Mouse (Mus musculus) lung, adult 2 months (tissue): Measurements from ENCODE around the gene Zswim3.

ENCODE experiments used
- CTCF ChIP-seq: fragments of 200-500 bp; IDR thresholded peaks from 2 replicates; pipeline ENCODE4 v1.5.1; 2011; ENCODE audit warnings: mild to moderate bottlenecking, low read length, control low read depth; ENCODE audit not compliant: insufficient read depth
- POLR2A ChIP-seq: fragments of 200-500 bp; IDR thresholded peaks from 2 replicates; pipeline ENCODE4 v1.6.1; 2011; ENCODE audit warnings: low read depth, mild to moderate bottlenecking, control low read depth, low read length, borderline replicate concordance; ENCODE audit errors: extremely low read depth

GRCm38 (mm10) chr2:164859640-164860432 is 54.9 kb downstream of the Zswim3 start:
- TF ChIP-seq CTCF = no peak
- no peak for TF ChIP-seq POLR2A
